Mouse (Mus musculus): ENCODE data around the gene Eps8l2.
A peak's percentile ranks its signal among the peaks of the same experiment; 100 is the strongest.

DNA sequence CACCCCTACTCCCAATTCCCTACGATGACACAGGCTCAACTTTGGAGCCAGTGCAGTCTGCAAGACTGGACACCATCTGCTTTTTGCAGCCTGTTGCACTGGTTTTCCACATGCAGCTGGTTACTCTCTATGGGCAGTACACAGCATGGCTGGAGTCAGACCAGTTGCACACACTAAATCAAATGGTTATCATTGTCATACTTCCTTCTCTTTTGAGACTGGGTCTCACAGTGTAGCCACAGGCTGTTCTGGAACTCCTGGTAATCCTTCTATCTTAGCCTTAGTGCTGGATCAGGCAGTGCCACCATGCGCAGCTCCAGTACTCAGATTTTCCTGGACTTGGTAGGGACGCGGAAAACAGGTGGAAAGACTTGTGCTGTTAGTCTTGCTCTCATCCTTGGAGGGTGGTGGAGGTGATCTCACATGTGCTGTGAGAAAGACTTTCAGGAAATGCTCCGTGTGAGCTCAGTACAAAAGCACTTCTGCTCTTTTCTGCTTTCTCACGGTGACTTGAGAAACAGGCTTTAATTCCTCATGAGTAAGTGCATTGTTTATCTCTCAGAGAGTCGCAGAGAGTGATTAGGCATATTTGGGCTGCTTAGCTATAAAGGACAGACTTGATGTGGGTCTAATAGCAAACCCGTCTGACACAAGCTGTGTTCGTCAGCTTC is 54.0 kb downstream of the Eps8l2 start:
- TF ChIP-seq USF1 (IDR thresholded peaks at IDR 0.05; ENCODE audit: low read depth, low read length) (no peak), POLR2AphosphoS5 (IDR thresholded peaks at IDR 0.05; ENCODE audit: borderline replicate concordance, low read depth, low read length) (no peak), CTCF (IDR thresholded peaks at IDR 0.05 in 2 of 3, conservative IDR thresholded peaks at IDR 0.05 in 1 of 3; ENCODE audit: control insufficient read depth in 1 of 3, insufficient read depth in 1 of 3, low read depth in 2 of 3, low read length in 3 of 3, poor library complexity in 1 of 3, severe bottlenecking in 1 of 3) (no peak), TCF12 (IDR thresholded peaks at IDR 0.05; ENCODE audit: low read depth, low read length) (peak; percentile 19; the same call in 1 of the 2 replicates)

Measured in MEL (cell line).